Mouse (Mus musculus): ENCODE data around the gene Npr2. TPM values are rescaled to one million over a fixed set of nuclear protein-coding genes. Genes with fewer than 3 reads are reported as not detected.

The Npr2 gene
- polyA plus RNA-seq, 1 experiment from 2014 or later: 14.4 TPM

Small RNA genes within 50 kb of the gene (microRNA-seq; reads per million reads assigned to microRNA genes)
- gene Gm25262: not detected

Other genes with a start within 250 kb of the Npr2 start
- gene Rusc2, start 250.0 kb upstream of the Npr2 start, polyA plus RNA-seq (2016; fragmentation: Nextera tagmentation; extraction: Ambion mirVana): 8.0 and 14.3 TPM in 2 replicates
- gene Fam166b, start 202.8 kb upstream of the Npr2 start, polyA plus RNA-seq (2016; fragmentation: Nextera tagmentation; extraction: Ambion mirVana): 0.24 TPM in 1 of 2 replicates, not detected in the other
- gene Tesk1, start 190.0 kb upstream of the Npr2 start, polyA plus RNA-seq (2016; fragmentation: Nextera tagmentation; extraction: Ambion mirVana): 13.3 TPM in 2 replicates
- 2.7 and 3.5 TPM in 2 replicates for gene Cd72, start 177.3 kb upstream of the Npr2 start, polyA plus RNA-seq (2016; fragmentation: Nextera tagmentation; extraction: Ambion mirVana)
- not detected in 2 replicates for gene Sit1, start 148.2 kb upstream of the Npr2 start, polyA plus RNA-seq (2016; fragmentation: Nextera tagmentation; extraction: Ambion mirVana)
- 62.0 and 63.8 TPM in 2 replicates for gene Ccdc107, start 139.0 kb upstream of the Npr2 start, polyA plus RNA-seq (2016; fragmentation: Nextera tagmentation; extraction: Ambion mirVana)
- gene Arhgef39, start 132.2 kb upstream of the Npr2 start, polyA plus RNA-seq (2016; fragmentation: Nextera tagmentation; extraction: Ambion mirVana): 44.8 and 46.4 TPM in 2 replicates
- 1.1 and 1.3 TPM in 2 replicates for gene Car9, start 125.0 kb upstream of the Npr2 start, polyA plus RNA-seq (2016; fragmentation: Nextera tagmentation; extraction: Ambion mirVana)
- 215 and 216 TPM in 2 replicates for gene Tpm2, start 108.2 kb upstream of the Npr2 start, polyA plus RNA-seq (2016; fragmentation: Nextera tagmentation; extraction: Ambion mirVana)
- gene Creb3, start 69.6 kb upstream of the Npr2 start, polyA plus RNA-seq (2016; fragmentation: Nextera tagmentation; extraction: Ambion mirVana): 42.0 and 44.5 TPM in 2 replicates
- gene Tln1, start 69.2 kb upstream of the Npr2 start, polyA plus RNA-seq (2016; fragmentation: Nextera tagmentation; extraction: Ambion mirVana): 62.2 and 67.4 TPM in 2 replicates
- gene Rgp1, start 53.2 kb upstream of the Npr2 start, polyA plus RNA-seq (2016; fragmentation: Nextera tagmentation; extraction: Ambion mirVana): 36.6 and 42.5 TPM in 2 replicates
- gene Gba2, start 53.1 kb upstream of the Npr2 start, polyA plus RNA-seq (2016; fragmentation: Nextera tagmentation; extraction: Ambion mirVana): 32.0 and 34.7 TPM in 2 replicates
- gene Msmp, start 47.4 kb upstream of the Npr2 start, polyA plus RNA-seq (2016; fragmentation: Nextera tagmentation; extraction: Ambion mirVana): 2.1 TPM in 1 of 2 replicates, not detected in the other
- 0.95 and 0.99 TPM in 2 replicates for gene Spag8, start 21.7 kb downstream of the Npr2 start, polyA plus RNA-seq (2016; fragmentation: Nextera tagmentation; extraction: Ambion mirVana)
- 78.7 and 87.6 TPM in 2 replicates for gene Hint2, start 24.5 kb downstream of the Npr2 start, polyA plus RNA-seq (2016; fragmentation: Nextera tagmentation; extraction: Ambion mirVana)
- 5.6 and 6.6 TPM in 2 replicates for gene Tmem8b, start 37.0 kb downstream of the Npr2 start, polyA plus RNA-seq (2016; fragmentation: Nextera tagmentation; extraction: Ambion mirVana)
- gene Fam221b, start 37.2 kb downstream of the Npr2 start, polyA plus RNA-seq (2016; fragmentation: Nextera tagmentation; extraction: Ambion mirVana): 2.8 and 3.6 TPM in 2 replicates
- gene Olfr70, start 68.9 kb downstream of the Npr2 start, polyA plus RNA-seq (2016; fragmentation: Nextera tagmentation; extraction: Ambion mirVana): 0.08 TPM in 1 of 2 replicates, not detected in the other
- gene Olfr71, start 78.3 kb downstream of the Npr2 start, polyA plus RNA-seq (2016; fragmentation: Nextera tagmentation; extraction: Ambion mirVana): not detected in 2 replicates
- gene Hrct1, start 95.3 kb downstream of the Npr2 start, polyA plus RNA-seq (2016; fragmentation: Nextera tagmentation; extraction: Ambion mirVana): 0.38 and 0.72 TPM in 2 replicates
- gene Spaar, start 98.1 kb downstream of the Npr2 start, polyA plus RNA-seq (2016; fragmentation: Nextera tagmentation; extraction: Ambion mirVana): 0.20 and 0.28 TPM in 2 replicates
- gene Olfr159, start 139.1 kb downstream of the Npr2 start, polyA plus RNA-seq (2016; fragmentation: Nextera tagmentation; extraction: Ambion mirVana): not detected in 2 replicates
- 0.19 TPM in 1 of 2 replicates, not detected in the other for gene Olfr156, start 192.0 kb downstream of the Npr2 start, polyA plus RNA-seq (2016; fragmentation: Nextera tagmentation; extraction: Ambion mirVana)
- 0.12 TPM in 1 of 2 replicates, not detected in the other for gene Olfr157, start 208.3 kb downstream of the Npr2 start, polyA plus RNA-seq (2016; fragmentation: Nextera tagmentation; extraction: Ambion mirVana)
- not detected in 2 replicates for gene Olfr155, start 219.6 kb downstream of the Npr2 start, polyA plus RNA-seq (2016; fragmentation: Nextera tagmentation; extraction: Ambion mirVana)
- 26.9 and 33.1 TPM in 2 replicates for gene Reck, start 243.6 kb downstream of the Npr2 start, polyA plus RNA-seq (2016; fragmentation: Nextera tagmentation; extraction: Ambion mirVana)

Data from limb, embryonic 12.5 days (tissue).